Mouse (Mus musculus): ENCODE measurements around the gene Cst9.

Cst9 gene

DNA sequence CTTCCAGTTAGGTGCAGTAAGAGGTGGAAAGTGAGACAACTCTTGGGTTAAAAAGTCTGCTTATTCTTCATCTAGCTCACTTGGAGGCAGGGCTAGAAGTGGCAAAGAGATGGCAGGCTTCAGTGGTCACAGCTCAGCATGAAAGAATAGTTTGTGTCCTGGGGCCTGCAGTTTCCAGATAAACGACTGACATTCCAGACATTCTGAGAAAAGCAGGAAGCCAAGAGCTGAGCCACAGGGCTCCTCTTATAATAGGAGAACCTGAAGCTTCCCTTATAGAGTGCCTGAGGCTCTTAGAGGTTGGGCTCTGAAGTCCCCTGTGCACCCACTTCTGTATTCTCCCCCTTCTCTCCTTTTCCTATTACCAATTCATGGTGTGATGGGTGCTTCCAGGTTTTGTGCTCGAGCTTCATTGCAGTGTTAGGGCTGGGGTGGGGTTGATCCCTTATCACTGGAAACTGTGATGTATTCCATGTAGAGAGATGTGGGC, 43.7 kb downstream of the Cst9 start:
- DNase-seq, result no peak

GRCm38 (mm10) chr2:148879199-148879598, 44.3 kb downstream of the Cst9 start:
- no peak for DNase-seq

GRCm38 (mm10) chr2:148884738-148885137, 49.8 kb downstream of the Cst9 start:
- DNase-seq, result no peak
